Mouse (Mus musculus) E14TG2a.4 (cell line): ENCODE results near the gene Ppm1m.

Experiments used
- CTCF ChIP-seq: conservative IDR thresholded peaks from 2 replicates; pipeline ENCODE4 v1.5.1; 2014; ENCODE audit warnings: low read length
- NANOG ChIP-seq: IDR thresholded peaks from 2 replicates; pipeline ENCODE4 v1.6.1; 2014; ENCODE audit warnings: borderline replicate concordance, low read length, mixed read lengths

DNA sequence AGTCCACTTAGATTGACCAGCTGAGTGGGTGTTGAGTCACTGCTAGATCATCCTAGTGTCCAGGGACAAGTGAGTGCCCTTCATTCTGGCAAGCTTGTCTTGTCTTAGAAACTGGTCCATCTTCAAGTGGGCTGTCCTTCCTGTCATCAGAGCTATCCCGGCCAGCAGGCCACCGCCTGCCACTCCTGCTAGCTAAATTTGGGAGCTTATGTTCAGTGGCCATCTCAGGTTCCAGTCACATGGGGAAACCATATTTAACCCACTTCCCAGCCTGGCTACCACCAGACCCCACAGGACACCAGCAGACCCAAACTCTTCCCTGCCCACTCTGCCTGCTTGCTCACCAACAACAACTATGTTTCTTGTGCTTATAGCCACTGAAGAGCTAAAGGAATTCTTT is 7.0 kb upstream of the Ppm1m start:
- TF ChIP-seq CTCF (no peak), NANOG (no peak)
